8 mouse cellular contexts compared by ENCODE assay signal in genomic region chr7:97082219-97083101, GRCm38 (mm10). TPM values are rescaled to one million over a fixed set of nuclear protein-coding genes. Genes with fewer than 3 reads are reported as not detected.
DNase-seq lines count a peak whose midpoint lies in the region; ATAC-seq and TF ChIP-seq lines count a peak whose summit lies in the region.

No protein-coding gene starts in this region.

- TF ChIP-seq POLR2A in kidney, adult 2 months (IDR thresholded peaks at IDR 0.05; ENCODE audit: low read depth, low read length): no peak

- no peaks in the 10 kb centered on the region for H3K27me3 ChIP-seq in embryonic facial prominence, embryonic 12.5 days
- H3K27me3 ChIP-seq in kidney, adult 2 months (replicated peaks; ENCODE audit: control insufficient read depth, insufficient read depth, low read length): no peaks in the 10 kb centered on the region
- no peaks in the 10 kb centered on the region for H3K27me3 ChIP-seq in liver, embryonic 12.5 days (replicated peaks)
- no peaks in the 10 kb centered on the region for H3K27me3 ChIP-seq in stomach, embryonic 15.5 days (replicated peaks)

- H3K27ac ChIP-seq in embryonic facial prominence, embryonic 12.5 days: peak overlapping the region; percentile 82
- H3K27ac ChIP-seq in kidney, adult 2 months (ENCODE audit: insufficient read depth, low read depth, low read length): peak overlapping the region; percentile 83
- H3K27ac ChIP-seq in liver, embryonic 12.5 days: peak overlapping the region; percentile 85
- peak overlapping the region; percentile 93 for H3K27ac ChIP-seq in stomach, embryonic 15.5 days

- peak overlapping the region; percentile 92 for H3K4me3 ChIP-seq in embryonic facial prominence, embryonic 12.5 days
- H3K4me3 ChIP-seq in kidney, adult 2 months (ENCODE audit: insufficient read depth, low read depth, low read length): peak overlapping the region; percentile 62
- peak overlapping the region; percentile 77 for H3K4me3 ChIP-seq in liver, embryonic 12.5 days
- H3K4me3 ChIP-seq in stomach, embryonic 15.5 days (replicated peaks): peak overlapping the region; percentile 96

- no peaks in the 10 kb centered on the region for H3K9me3 ChIP-seq in embryonic facial prominence, embryonic 12.5 days
- no peaks in the 10 kb centered on the region for H3K9me3 ChIP-seq in liver, embryonic 12.5 days (replicated peaks)
- H3K9me3 ChIP-seq in stomach, embryonic 15.5 days: no peaks in the 10 kb centered on the region

- DNase-seq in 416B (ENCODE audit: low read depth) (peak; percentile 95), adipocyte (ENCODE audit: low spot score) (peak; percentile 63)
- peak; percentile 89 to 93 for DNase-seq in heart, adult 9 months (ENCODE audit: low spot score in 2 of 2)
- peak; percentile 83 for DNase-seq in kidney, adult 2 months

- no peaks in the 10 kb centered on the region for H3K36me3 ChIP-seq in embryonic facial prominence, embryonic 12.5 days
- H3K36me3 ChIP-seq in kidney, adult 2 months (ENCODE audit: control insufficient read depth, insufficient read depth, low read length): no peaks in the 10 kb centered on the region
- H3K36me3 ChIP-seq in liver, embryonic 12.5 days: no peaks in the 10 kb centered on the region
- no peaks in the 10 kb centered on the region for H3K36me3 ChIP-seq in stomach, embryonic 15.5 days

- peak overlapping the region; percentile 87 for H3K9ac ChIP-seq in embryonic facial prominence, embryonic 12.5 days
- H3K9ac ChIP-seq in liver, embryonic 12.5 days: peak overlapping the region; percentile 92
- peak overlapping the region; percentile 97 for H3K9ac ChIP-seq in stomach, embryonic 15.5 days

- no peak for TF ChIP-seq CTCF in kidney, adult 2 months (conservative IDR thresholded peaks at IDR 0.05; ENCODE audit: insufficient read depth, insufficient read length, low read depth, low read length)

- under 1% methylated on average over 39 of the region's 40 CpGs for WGBS in embryonic facial prominence, embryonic 12.5 days
- 1% methylated on average over 40 of the region's 40 CpGs for WGBS in kidney, adult 2 months
- under 1% methylated on average over 36 of the region's 40 CpGs for WGBS in liver, embryonic 12.5 days (ENCODE audit: insufficient replicate concordance)
- WGBS in stomach, embryonic 15.5 days: under 1% methylated on average over 37 of the region's 40 CpGs

- ATAC-seq in embryonic facial prominence, embryonic 12.5 days (ENCODE audit: insufficient number of reproducible peaks, insufficient read depth, low FRiP score, low TSS enrichment): peak; percentile 48; the same call in 1 of the 2 replicates
- ATAC-seq in liver, embryonic 12.5 days: peak; percentile 24
- ATAC-seq in monocyte, adult 5-6 weeks (replicated peaks; ENCODE audit: insufficient number of reproducible peaks, low FRiP score, low TSS enrichment, poor library complexity, severe bottlenecking): peak; percentile 67
- ATAC-seq in stomach, embryonic 15.5 days (ENCODE audit: insufficient read depth, low FRiP score, low read depth): peak; percentile 54

- H3K4me2 ChIP-seq in embryonic facial prominence, embryonic 12.5 days (replicated peaks): peak overlapping the region; percentile 72
- H3K4me2 ChIP-seq in liver, embryonic 12.5 days: peak overlapping the region; percentile 95
- peak overlapping the region; percentile 90 for H3K4me2 ChIP-seq in stomach, embryonic 15.5 days

- H3K4me1 ChIP-seq in embryonic facial prominence, embryonic 12.5 days: peaks cover 10% of the 10 kb centered on the region; the same call in 1 of the 2 replicates
- H3K4me1 ChIP-seq in kidney, adult 2 months (ENCODE audit: control insufficient read depth, insufficient read depth, low read length): peaks cover 5% of the 10 kb centered on the region; the same call in 1 of the 2 replicates
- peaks cover 37% of the 10 kb centered on the region for H3K4me1 ChIP-seq in liver, embryonic 12.5 days
- peaks cover 18% of the 10 kb centered on the region; the same call in 1 of the 2 replicates for H3K4me1 ChIP-seq in stomach, embryonic 15.5 days

RNA-seq across cellular contexts. Expression of gene Gab2, which starts 1.1 kb away (rescaled TPM):
- polyA plus RNA-seq in embryonic facial prominence, embryonic 12.5 days (2016; fragmentation: Nextera tagmentation; extraction: Ambion mirVana): 6.5 and 7.7 TPM in 2 replicates
- polyA plus RNA-seq in kidney, adult 2 months (2012; rRNA removed): 14.6 and 16.5 TPM in 2 replicates
- 3.8 and 4.1 TPM in 2 replicates for polyA plus RNA-seq in liver, embryonic 12.5 days (2016; fragmentation: Nextera tagmentation; extraction: Ambion mirVana)
- total RNA-seq in monocyte, adult 5-6 weeks (2017): 41.6 to 52.5 TPM (median 41.9 TPM) in 3 replicates
- 7.5 and 8.7 TPM in 2 replicates for polyA plus RNA-seq in stomach, embryonic 15.5 days (2015; fragmentation: Nextera tagmentation; extraction: Ambion mirVana)

Comparison
In these comparisons a context has a peak if more than half of its experiments do, and no peak if none do; other contexts are left out.
1. Peak in every context shown above with its lines: DNase-seq, ATAC-seq, H3K4me3 ChIP-seq and H3K27ac ChIP-seq.